Mouse (Mus musculus) B cell, adult 2 months (primary cell): ENCODE measurements around the gene Cort.
"Not testable (repeated sequence)": the region's sequence is repeated elsewhere in the genome, so short reads cannot be mapped to it uniquely, and the experiment has no call there.

Experiments used
- DNase-seq, 2 experiments: peaks; one replicate each; pipeline ENCODE4 v3.0.0; 2022

The Cort gene

GRCm38 (mm10) chr4:149145151-149145550, 18.6 kb upstream of the Cort start:
- no peak for DNase-seq

GRCm38 (mm10) chr4:149144459-149144858, 17.9 kb upstream of the Cort start:
- DNase-seq: peak; percentile 86 to 87

- no peak for DNase-seq
These were observed 17.0 kb upstream of the Cort start for GRCm38 (mm10) chr4:149143594-149143993.

GRCm38 (mm10) chr4:149138515-149138914, 12.0 kb upstream of the Cort start:
- DNase-seq: no peak

GRCm38 (mm10) chr4:149136982-149137770, 10.6 kb upstream of the Cort start, which contains the start of gene Cenps:
Cenps (minus strand) TSS chr4:149137629.
- peak; percentile 93 to 95 for DNase-seq

GRCm38 (mm10) chr4:149136116-149136850, 9.7 kb upstream of the Cort start:
- no peak for DNase-seq

- no peak for DNase-seq
These were observed 6.8 kb upstream of the Cort start for GRCm38 (mm10) chr4:149133395-149133794.

GRCm38 (mm10) chr4:149131789-149132565, 5.4 kb upstream of the Cort start:
- DNase-seq: peak; percentile 74 to 75

GRCm38 (mm10) chr4:149131021-149131752, 4.6 kb upstream of the Cort start:
- peak; percentile 52 to 55 for DNase-seq

GRCm38 (mm10) chr4:149128467-149128866, 1.9 kb upstream of the Cort start:
- DNase-seq: no peak

GRCm38 (mm10) chr4:149126115-149126509, 451 bp downstream of the Cort start:
- no peak for DNase-seq

- no peak for DNase-seq
These were observed 1.0 kb downstream of the Cort start for GRCm38 (mm10) chr4:149125341-149126114.

- no peak for DNase-seq
These were observed 3.1 kb downstream of the Cort start for GRCm38 (mm10) chr4:149123432-149123831.

- DNase-seq: not testable (repeated sequence)
These were observed 6.5 kb downstream of the Cort start for GRCm38 (mm10) chr4:149119978-149120562.

- DNase-seq: peak; percentile 93 to 95
These were observed 22.5 kb downstream of the Cort start, which contains the start of gene Dffa for GRCm38 (mm10) chr4:149103875-149104561. Dffa (plus strand) TSS chr4:149104146.

- DNase-seq: no peak
These were observed 25.1 kb downstream of the Cort start for GRCm38 (mm10) chr4:149101456-149101855.

- not testable (repeated sequence) for DNase-seq
These were observed 26.1 kb downstream of the Cort start for GRCm38 (mm10) chr4:149100449-149100848.

- peak; percentile 84 to 86 for DNase-seq
These were observed 27.1 kb downstream of the Cort start, which contains the start of gene Pex14 for GRCm38 (mm10) chr4:149099369-149100017. Pex14 (minus strand) TSS chr4:149099876.

GRCm38 (mm10) chr4:149098571-149098970, 28.0 kb downstream of the Cort start:
- no peak for DNase-seq

- no peak for DNase-seq
These were observed 28.6 kb downstream of the Cort start for GRCm38 (mm10) chr4:149097956-149098355.
